Mouse (Mus musculus): ENCODE results near the gene Lgi4. TPM values are rescaled to one million over a fixed set of nuclear protein-coding genes. Genes with fewer than 3 reads are reported as not detected.

Lgi4 gene
- polyA plus RNA-seq, 1 experiment from 2014 or later = 0.08 TPM

- no peaks in the 10 kb centered on the region for H3K9me3 ChIP-seq (replicated peaks; ENCODE audit: control insufficient read depth, low read length)
- ATAC-seq = no peak
Measured at GRCm38 (mm10) chr7:31036917-31037316, 22.2 kb upstream of the Lgi4 start.

GRCm38 (mm10) chr7:31037675-31038074, 21.5 kb upstream of the Lgi4 start:
- no peak overlapping the region for H3K27ac ChIP-seq (ENCODE audit: low read depth, low read length)
- DNase-seq (ENCODE audit: low spot score) = no peak
- no peak for ATAC-seq
- no peaks in the 10 kb centered on the region for H3K9me3 ChIP-seq (replicated peaks; ENCODE audit: control insufficient read depth, low read length)
- peaks cover 9% of the 10 kb centered on the region; the same call in 1 of the 2 replicates for H3K27me3 ChIP-seq (replicated peaks; ENCODE audit: control insufficient read depth, insufficient read depth, low read length)
- H3K4me2 ChIP-seq (ENCODE audit: low read length) = no peak overlapping the region
- no peak overlapping the region for H3K9ac ChIP-seq (ENCODE audit: low read length)
- H3K4me3 ChIP-seq (ENCODE audit: low read depth, low read length) = no peak overlapping the region
- H3K36me3 ChIP-seq (ENCODE audit: control insufficient read depth, insufficient read depth, low read length) = no peaks in the 10 kb centered on the region
- H3K4me1 ChIP-seq (ENCODE audit: control insufficient read depth, insufficient read depth, low read length) = no peaks in the 10 kb centered on the region
- WGBS = 60% methylated on average over 2 of the region's 2 CpGs

More at GRCm38 (mm10) chr7:31036917-31037316, 22.2 kb upstream of the Lgi4 start:
- no peak overlapping the region for H3K4me2 ChIP-seq (ENCODE audit: low read length)
- no peak overlapping the region for H3K4me3 ChIP-seq (ENCODE audit: low read depth, low read length)
- H3K27me3 ChIP-seq (replicated peaks; ENCODE audit: control insufficient read depth, insufficient read depth, low read length) = peaks cover 7% of the 10 kb centered on the region; the same call in 1 of the 2 replicates
- H3K4me1 ChIP-seq (ENCODE audit: control insufficient read depth, insufficient read depth, low read length) = no peaks in the 10 kb centered on the region
- DNase-seq (ENCODE audit: low spot score) = no peak
- no peak overlapping the region for H3K9ac ChIP-seq (ENCODE audit: low read length)
- H3K27ac ChIP-seq (ENCODE audit: low read depth, low read length) = no peak overlapping the region
- WGBS = 87% methylated on average over 7 of the region's 7 CpGs
- H3K36me3 ChIP-seq (ENCODE audit: control insufficient read depth, insufficient read depth, low read length) = no peaks in the 10 kb centered on the region

GRCm38 (mm10) chr7:31039011-31039410, 20.1 kb upstream of the Lgi4 start:
- WGBS = 86% methylated on average over 4 of the region's 4 CpGs
- peaks cover 9% of the 10 kb centered on the region; the same call in 1 of the 2 replicates for H3K27me3 ChIP-seq (replicated peaks; ENCODE audit: control insufficient read depth, insufficient read depth, low read length)

GRCm38 (mm10) chr7:31040281-31041022, 18.7 kb upstream of the Lgi4 start:
- Histone ChIP-seq H3K27me3 (replicated peaks; ENCODE audit: control insufficient read depth, insufficient read depth, low read length) (peaks cover 13% of the 10 kb centered on the region; the same call in 1 of the 2 replicates), H3K4me1 (ENCODE audit: control insufficient read depth, insufficient read depth, low read length) (no peaks in the 10 kb centered on the region), H3K27ac (ENCODE audit: low read depth, low read length) (no peak overlapping the region), H3K36me3 (ENCODE audit: control insufficient read depth, insufficient read depth, low read length) (no peaks in the 10 kb centered on the region), H3K4me3 (ENCODE audit: low read depth, low read length) (no peak overlapping the region), H3K4me2 (ENCODE audit: low read length) (no peak overlapping the region), H3K9ac (ENCODE audit: low read length) (no peak overlapping the region), H3K9me3 (replicated peaks; ENCODE audit: control insufficient read depth, low read length) (no peaks in the 10 kb centered on the region)
- WGBS = 83% methylated on average over 12 of the region's 12 CpGs
- no peak for DNase-seq (ENCODE audit: low spot score)
- no peak for ATAC-seq

More at GRCm38 (mm10) chr7:31039011-31039410, 20.1 kb upstream of the Lgi4 start:
- no peak for ATAC-seq
- Histone ChIP-seq H3K27ac (ENCODE audit: low read depth, low read length) (no peak overlapping the region), H3K9ac (ENCODE audit: low read length) (no peak overlapping the region), H3K36me3 (ENCODE audit: control insufficient read depth, insufficient read depth, low read length) (no peaks in the 10 kb centered on the region), H3K4me2 (ENCODE audit: low read length) (no peak overlapping the region), H3K4me1 (ENCODE audit: control insufficient read depth, insufficient read depth, low read length) (no peaks in the 10 kb centered on the region), H3K4me3 (ENCODE audit: low read depth, low read length) (no peak overlapping the region), H3K9me3 (replicated peaks; ENCODE audit: control insufficient read depth, low read length) (no peaks in the 10 kb centered on the region)
- DNase-seq (ENCODE audit: low spot score) = no peak

GRCm38 (mm10) chr7:31041023-31041407, 18.1 kb upstream of the Lgi4 start:
- DNase-seq (ENCODE audit: low spot score) (no peak), ATAC-seq (no peak)
- Histone ChIP-seq H3K9me3 (replicated peaks; ENCODE audit: control insufficient read depth, low read length) (no peaks in the 10 kb centered on the region), H3K27ac (ENCODE audit: low read depth, low read length) (no peak overlapping the region), H3K4me3 (ENCODE audit: low read depth, low read length) (no peak overlapping the region), H3K4me2 (ENCODE audit: low read length) (no peak overlapping the region), H3K9ac (ENCODE audit: low read length) (no peak overlapping the region), H3K4me1 (ENCODE audit: control insufficient read depth, insufficient read depth, low read length) (no peaks in the 10 kb centered on the region), H3K27me3 (replicated peaks; ENCODE audit: control insufficient read depth, insufficient read depth, low read length) (peaks cover 13% of the 10 kb centered on the region; the same call in 1 of the 2 replicates), H3K36me3 (ENCODE audit: control insufficient read depth, insufficient read depth, low read length) (no peaks in the 10 kb centered on the region)
- WGBS = 42% methylated on average over 8 of the region's 8 CpGs

- H3K27me3 ChIP-seq (replicated peaks; ENCODE audit: control insufficient read depth, insufficient read depth, low read length) = peaks cover 13% of the 10 kb centered on the region; the same call in 1 of the 2 replicates
- 3% methylated on average over 28 of the region's 28 CpGs for WGBS
Measured at GRCm38 (mm10) chr7:31041662-31042315, 17.4 kb upstream of the Lgi4 start.

GRCm38 (mm10) chr7:31042431-31042910, 16.7 kb upstream of the Lgi4 start, which contains the start of gene Fxyd5:
Gene Fxyd5, minus strand, starts transcription at chr7:31042481.
- H3K9me3 ChIP-seq (replicated peaks; ENCODE audit: control insufficient read depth, low read length) = no peaks in the 10 kb centered on the region
- no peak within 1 kb of the TSS; the same call in 1 of the 2 replicates for H3K4me3 ChIP-seq (ENCODE audit: low read depth, low read length)
- H3K9ac ChIP-seq (ENCODE audit: low read length) = no peak within 1 kb of the TSS; the same call in 1 of the 2 replicates
- peaks cover 13% of the 10 kb centered on the region; the same call in 1 of the 2 replicates for H3K27me3 ChIP-seq (replicated peaks; ENCODE audit: control insufficient read depth, insufficient read depth, low read length)
- peak within 1 kb of the TSS; percentile 33; the same call in 1 of the 2 replicates for H3K4me2 ChIP-seq (ENCODE audit: low read length)
- 34% methylated on average over 10 of the region's 10 CpGs for WGBS
- no peak for ATAC-seq
- DNase-seq (ENCODE audit: low spot score) = no peak
- H3K27ac ChIP-seq (ENCODE audit: low read depth, low read length) = no peak within 1 kb of the TSS
- H3K4me1 ChIP-seq (ENCODE audit: control insufficient read depth, insufficient read depth, low read length) = no peaks in the 10 kb centered on the region
- no peaks in the 10 kb centered on the region for H3K36me3 ChIP-seq (ENCODE audit: control insufficient read depth, insufficient read depth, low read length)

More at GRCm38 (mm10) chr7:31041662-31042315, 17.4 kb upstream of the Lgi4 start:
- no peak for ATAC-seq
- Histone ChIP-seq H3K27ac (ENCODE audit: low read depth, low read length) (no peak overlapping the region), H3K4me1 (ENCODE audit: control insufficient read depth, insufficient read depth, low read length) (no peaks in the 10 kb centered on the region), H3K4me3 (ENCODE audit: low read depth, low read length) (no peak overlapping the region; the same call in 1 of the 2 replicates), H3K4me2 (ENCODE audit: low read length) (peak overlapping the region; percentile 33; the same call in 1 of the 2 replicates), H3K9ac (ENCODE audit: low read length) (no peak overlapping the region; the same call in 1 of the 2 replicates), H3K9me3 (replicated peaks; ENCODE audit: control insufficient read depth, low read length) (no peaks in the 10 kb centered on the region), H3K36me3 (ENCODE audit: control insufficient read depth, insufficient read depth, low read length) (no peaks in the 10 kb centered on the region)
- DNase-seq (ENCODE audit: low spot score) = no peak

GRCm38 (mm10) chr7:31049135-31049845, 9.9 kb upstream of the Lgi4 start:
- Histone ChIP-seq H3K4me1 (ENCODE audit: control insufficient read depth, insufficient read depth, low read length) (peaks cover 11% of the 10 kb centered on the region), H3K9me3 (replicated peaks; ENCODE audit: control insufficient read depth, low read length) (no peaks in the 10 kb centered on the region), H3K9ac (ENCODE audit: low read length) (peak overlapping the region; percentile 38), H3K27ac (ENCODE audit: low read depth, low read length) (0 out of 2 replicates have a peak overlapping the region, but pooled peaks have one; percentile 5), H3K36me3 (ENCODE audit: control insufficient read depth, insufficient read depth, low read length) (no peaks in the 10 kb centered on the region), H3K27me3 (replicated peaks; ENCODE audit: control insufficient read depth, insufficient read depth, low read length) (peaks cover 46% of the 10 kb centered on the region), H3K4me3 (ENCODE audit: low read depth, low read length) (peak overlapping the region; percentile 27), H3K4me2 (ENCODE audit: low read length) (peak overlapping the region; percentile 53)
- DNase-seq (ENCODE audit: low spot score) (peak; percentile 79), ATAC-seq (peak; percentile 18; the same call in 1 of the 2 replicates)
- 18% methylated on average over 5 of the region's 5 CpGs for WGBS

All from forebrain, embryonic 14.5 days (tissue).